Mouse (Mus musculus): ENCODE data around the gene Crygd. TPM values are rescaled to one million over a fixed set of nuclear protein-coding genes. Genes with fewer than 3 reads are reported as not detected.

Crygd gene
- polyA plus RNA-seq (2012; rRNA removed) = not detected in 2 replicates

GRCm38 (mm10) chr1:65063352-65063751 is at the start of gene Crygd:
Gene Crygd, minus strand, starts transcription at chr1:65063452.

GRCm38 (mm10) chr1:65103273-65103672 is 40.0 kb upstream of the Crygd start, which contains the start of gene Cryga:
Gene Cryga, minus strand, starts transcription at chr1:65103373.

GRCm38 (mm10) chr1:65082188-65082587 is 18.9 kb upstream of the Crygd start, which contains the start of gene Crygb:
Gene Crygb, minus strand, starts transcription at chr1:65082288.

GRCm38 (mm10) chr1:65073589-65073988 is 10.3 kb upstream of the Crygd start, which contains the start of gene Crygc:
Gene Crygc, minus strand, starts transcription at chr1:65073689.

GRCm38 (mm10) chr1:65050952-65051351 is 12.3 kb downstream of the Crygd start, which contains the start of gene Cryge:
Gene Cryge, minus strand, starts transcription at chr1:65051149.

GRCm38 (mm10) chr1:65032641-65033040 is 30.6 kb downstream of the Crygd start, which contains the start of gene Akr1cl:
Gene Akr1cl, minus strand, starts transcription at chr1:65032759.

Other genes with a start within 250 kb of the Crygd start
- 0.68 and 0.96 TPM in 2 replicates for gene Plekhm3, start 106.6 kb downstream of the Crygd start, polyA plus RNA-seq (2012; rRNA removed)
- gene Akr1cl, start 30.7 kb downstream of the Crygd start, polyA plus RNA-seq (2012; rRNA removed) = 0.11 TPM in 1 of 2 replicates, not detected in the other
- not detected in 2 replicates for gene Cryge, start 12.3 kb downstream of the Crygd start, polyA plus RNA-seq (2012; rRNA removed)
- gene Crygc, start 10.2 kb upstream of the Crygd start, polyA plus RNA-seq (2012; rRNA removed) = 0.11 TPM in 1 of 2 replicates, not detected in the other
- not detected in 2 replicates for gene Crygb, start 18.8 kb upstream of the Crygd start, polyA plus RNA-seq (2012; rRNA removed)
- 0.15 TPM in 1 of 2 replicates, not detected in the other for gene Cryga, start 39.9 kb upstream of the Crygd start, polyA plus RNA-seq (2012; rRNA removed)
- gene Gm28845, start 56.1 kb upstream of the Crygd start, polyA plus RNA-seq (2012; rRNA removed) = not detected in 2 replicates
- 0.05 TPM in 1 of 2 replicates, not detected in the other for gene D630023F18Rik, start 59.8 kb upstream of the Crygd start, polyA plus RNA-seq (2012; rRNA removed)
- gene Idh1, start 123.0 kb upstream of the Crygd start, polyA plus RNA-seq (2012; rRNA removed) = 6.1 and 9.3 TPM in 2 replicates
- 0.75 and 0.89 TPM in 2 replicates for gene Pikfyve, start 123.2 kb upstream of the Crygd start, polyA plus RNA-seq (2012; rRNA removed)
- not detected in 2 replicates for gene Pth2r, start 218.6 kb upstream of the Crygd start, polyA plus RNA-seq (2012; rRNA removed)